Mouse (Mus musculus) heart, adult 2 months (tissue): ENCODE data around the gene Fgfr2.

Experiments used
- CTCF ChIP-seq: fragments of 200-600 bp; IDR thresholded peaks from 2 replicates; pipeline ENCODE4 v1.8.1; 2022; ENCODE audit warnings: antibody characterized with exemption, mild to moderate bottlenecking, moderate library complexity
- EP300 ChIP-seq: fragments of 200-500 bp; IDR thresholded peaks from 2 replicates; pipeline ENCODE4 v1.6.1; 2011; ENCODE audit warnings: low read depth, low read length, control low read depth; ENCODE audit not compliant: insufficient read depth
- POLR2A ChIP-seq: fragments of 200-500 bp; IDR thresholded peaks from 2 replicates; pipeline ENCODE4 v1.6.1; 2011; ENCODE audit warnings: mild to moderate bottlenecking, low read depth, low read length, control low read depth; ENCODE audit not compliant: insufficient read depth

GRCm38 (mm10) chr7:132589610-132590009, 533.5 kb downstream of the Fgfr2 start:
- no peak for TF ChIP-seq CTCF
- TF ChIP-seq POLR2A: no peak
- TF ChIP-seq EP300: no peak
